Mouse (Mus musculus): ENCODE results near the gene Hrc.

DNA sequence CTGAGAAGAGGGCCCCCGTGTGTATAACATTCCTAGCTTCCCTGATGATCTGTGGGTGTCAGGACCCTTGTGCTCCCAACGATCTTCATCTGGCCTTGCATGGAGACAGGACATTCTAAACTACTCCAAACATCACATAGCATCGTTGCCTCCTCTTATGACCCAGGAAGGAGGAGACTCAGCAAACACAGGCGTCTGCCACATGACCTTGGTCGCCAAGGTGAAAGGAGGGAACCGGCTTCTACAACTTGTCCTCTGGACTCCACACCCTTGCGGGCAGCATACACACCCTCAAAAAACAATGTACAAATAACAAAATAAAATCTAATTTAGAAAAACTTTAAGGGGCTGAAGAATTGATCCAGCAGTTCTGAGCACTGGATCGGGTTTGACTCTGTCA lies 23.1 kb upstream of the Hrc start:
- TF ChIP-seq POLR2A (IDR thresholded peaks at IDR 0.05; ENCODE audit: low read depth, low read length) = no peak
- TF ChIP-seq CTCF (IDR thresholded peaks at IDR 0.05; ENCODE audit: extremely low read depth, insufficient read depth, insufficient read length, insufficient replicate concordance) = no peak

Data from spleen, adult 2 months (tissue).